Mouse (Mus musculus) stomach, postnatal 0 days (tissue): ENCODE results near the gene Zdhhc23. TPM values are rescaled to one million over a fixed set of nuclear protein-coding genes. Genes with fewer than 3 reads are reported as not detected.

ENCODE experiments used
- ATAC-seq: fragments of 200-750 bp; cut with Nextera tagmentation; 2 replicates; pipeline ENCODE4 v1.8.0; 2017; ENCODE audit not compliant: low FRiP score, low TSS enrichment
- DNase-seq: peaks from one replicate; pipeline ENCODE4 v3.0.0-alpha.2; 2016; ENCODE audit warnings: low spot score
- H3K27ac ChIP-seq: fragments of 300-500 bp; sonication (generic); replicated peaks from 2 replicates; pipeline ENCODE4 v1.5.1; 2014; ENCODE audit warnings: mild to moderate bottlenecking, control low read depth
- H3K27me3 ChIP-seq: fragments of 300-500 bp; sonication (generic); 2 replicates; pipeline ENCODE4 v1.6.1; 2014; ENCODE audit warnings: low read length; ENCODE audit not compliant: control insufficient read depth, insufficient read depth
- H3K36me3 ChIP-seq: fragments of 300-500 bp; sonication (generic); 2 replicates; pipeline ENCODE4 v1.6.1; 2014; ENCODE audit warnings: low read length, mixed read lengths; ENCODE audit not compliant: control insufficient read depth, insufficient read depth
- H3K4me1 ChIP-seq: fragments of 300-500 bp; sonication (generic); replicated peaks from 2 replicates; pipeline ENCODE4 v1.6.1; 2014; ENCODE audit warnings: antibody characterized with exemption; ENCODE audit not compliant: control insufficient read depth, insufficient read depth
- H3K4me2 ChIP-seq: fragments of 300-500 bp; sonication (generic); replicated peaks from 2 replicates; pipeline ENCODE4 v1.6.1; 2014; ENCODE audit warnings: low read depth, mild to moderate bottlenecking, control low read depth, moderate library complexity
- H3K4me3 ChIP-seq: fragments of 300-500 bp; sonication (generic); 2 replicates; pipeline ENCODE4 v1.5.1; 2014; ENCODE audit warnings: low read depth, low read length, control low read depth
- H3K9ac ChIP-seq: fragments of 300-500 bp; sonication (generic); 2 replicates; pipeline ENCODE4 v1.6.1; 2014; ENCODE audit warnings: mild to moderate bottlenecking, low read length, control low read depth, mixed read lengths
- H3K9me3 ChIP-seq: fragments of 300-500 bp; sonication (generic); 2 replicates; pipeline ENCODE4 v1.6.1; 2016; ENCODE audit warnings: low read length; ENCODE audit not compliant: control insufficient read depth
- CTCF ChIP-seq: IDR thresholded peaks from 2 replicates; pipeline ENCODE4 v1.5.1; 2016; ENCODE audit warnings: antibody characterized with exemption, low read depth, mild to moderate bottlenecking, moderate library complexity
- EP300 ChIP-seq: optimal IDR thresholded peaks from 2 replicates; pipeline ENCODE3; 2016; ENCODE audit warnings: antibody characterized with exemption
- WGBS: fragments of 180-500 bp; shearing (Covaris S2); extraction: QIAGEN DNeasy Blood & Tissue Kit; methylation state at CpG from one replicate; pipeline ENCODE4 v1.1.7; 2014; 5-methylcytosine and 5-hydroxymethylcytosine counted together
- polyA plus RNA-seq: library from polyadenylated mRNA; unstranded; fragments of >200 nt; fragmentation: Nextera tagmentation; extraction: Ambion mirVana; gene quantifications from 2 replicates; pipeline ENCODE4 v1.2.1, GENCODE M21; 2015

The Zdhhc23 gene
- polyA plus RNA-seq, 1 experiment from 2014 or later = 2.5 TPM

GRCm38 (mm10) chr16:43963780-43964179, 15.8 kb downstream of the Zdhhc23 start:
- Histone ChIP-seq H3K9ac (no peak overlapping the region), H3K4me1 (no peaks in the 10 kb centered on the region), H3K4me3 (no peak overlapping the region), H3K4me2 (no peak overlapping the region), H3K27ac (no peak overlapping the region), H3K36me3 (no peaks in the 10 kb centered on the region), H3K9me3 (no peaks in the 10 kb centered on the region), H3K27me3 (no peaks in the 10 kb centered on the region)
- no peak for ATAC-seq
- no peak for TF ChIP-seq EP300
- no peak for TF ChIP-seq CTCF
- DNase-seq = no peak
- 67% methylated on average over 3 of the region's 3 CpGs for WGBS

GRCm38 (mm10) chr16:43963291-43963690, 16.3 kb downstream of the Zdhhc23 start:
- no peak overlapping the region for H3K27ac ChIP-seq
- ATAC-seq (no peak), DNase-seq (no peak)
- no peaks in the 10 kb centered on the region for H3K36me3 ChIP-seq
- 92% methylated on average over 9 of the region's 9 CpGs for WGBS
- TF ChIP-seq CTCF (no peak), EP300 (no peak)
- H3K9me3 ChIP-seq = no peaks in the 10 kb centered on the region
- H3K4me1 ChIP-seq = no peaks in the 10 kb centered on the region
- H3K9ac ChIP-seq = no peak overlapping the region
- no peak overlapping the region for H3K4me2 ChIP-seq
- no peak overlapping the region for H3K4me3 ChIP-seq
- no peaks in the 10 kb centered on the region for H3K27me3 ChIP-seq

DNA sequence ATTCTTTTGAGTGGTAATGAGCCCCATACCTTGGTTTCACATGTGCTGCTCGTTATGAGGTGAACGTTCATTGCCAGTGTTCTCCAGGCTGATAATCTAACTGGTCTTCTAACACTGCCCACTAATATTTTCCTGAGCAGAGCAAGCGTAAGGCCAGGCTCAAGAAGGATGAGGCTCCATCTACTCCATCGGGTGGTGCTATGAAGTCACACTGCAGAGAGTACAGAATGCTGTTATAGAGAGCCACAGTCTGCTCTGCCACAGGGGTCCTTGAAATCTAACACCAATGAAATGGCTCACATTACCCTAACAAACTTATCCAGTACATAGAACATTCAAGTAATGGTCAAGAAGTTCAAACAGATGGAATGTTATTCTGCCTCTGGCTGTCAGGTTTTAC, 21.6 kb downstream of the Zdhhc23 start:
- Histone ChIP-seq H3K4me3 (no peak overlapping the region), H3K36me3 (peaks cover 4% of the 10 kb centered on the region; the same call in 1 of the 2 replicates), H3K27ac (no peak overlapping the region), H3K9me3 (no peaks in the 10 kb centered on the region), H3K9ac (no peak overlapping the region), H3K4me2 (no peak overlapping the region), H3K4me1 (no peaks in the 10 kb centered on the region), H3K27me3 (no peaks in the 10 kb centered on the region)
- no peak for ATAC-seq
- 90% methylated on average over 4 of the region's 4 CpGs for WGBS
- TF ChIP-seq CTCF (no peak), EP300 (no peak)
- DNase-seq = no peak

GRCm38 (mm10) chr16:43954913-43955312, 24.7 kb downstream of the Zdhhc23 start:
- H3K9me3 ChIP-seq = no peaks in the 10 kb centered on the region
- no peaks in the 10 kb centered on the region for H3K27me3 ChIP-seq
- ATAC-seq (no peak; the same call in 1 of the 2 replicates), DNase-seq (no peak)
- TF ChIP-seq EP300 (no peak), CTCF (no peak)
- WGBS = 39% methylated on average over 6 of the region's 6 CpGs
- no peaks in the 10 kb centered on the region for H3K4me1 ChIP-seq
- H3K36me3 ChIP-seq = peaks cover 4% of the 10 kb centered on the region; the same call in 1 of the 2 replicates
- no peak overlapping the region for H3K4me3 ChIP-seq
- H3K27ac ChIP-seq = no peak overlapping the region
- H3K9ac ChIP-seq = no peak overlapping the region
- no peak overlapping the region for H3K4me2 ChIP-seq

- TF ChIP-seq EP300 (no peak), CTCF (no peak)
- ATAC-seq (peak; percentile 70), DNase-seq (peak; percentile 26)
- 38% methylated on average over 4 of the region's 4 CpGs for WGBS
- no peak overlapping the region for H3K9ac ChIP-seq
- H3K4me1 ChIP-seq = no peaks in the 10 kb centered on the region
- no peak overlapping the region for H3K4me3 ChIP-seq
- no peak overlapping the region for H3K4me2 ChIP-seq
- no peaks in the 10 kb centered on the region for H3K27me3 ChIP-seq
- H3K9me3 ChIP-seq = no peaks in the 10 kb centered on the region
- H3K27ac ChIP-seq = no peak overlapping the region
- H3K36me3 ChIP-seq = no peaks in the 10 kb centered on the region
These were observed 28.0 kb downstream of the Zdhhc23 start for GRCm38 (mm10) chr16:43951591-43951990.

DNA sequence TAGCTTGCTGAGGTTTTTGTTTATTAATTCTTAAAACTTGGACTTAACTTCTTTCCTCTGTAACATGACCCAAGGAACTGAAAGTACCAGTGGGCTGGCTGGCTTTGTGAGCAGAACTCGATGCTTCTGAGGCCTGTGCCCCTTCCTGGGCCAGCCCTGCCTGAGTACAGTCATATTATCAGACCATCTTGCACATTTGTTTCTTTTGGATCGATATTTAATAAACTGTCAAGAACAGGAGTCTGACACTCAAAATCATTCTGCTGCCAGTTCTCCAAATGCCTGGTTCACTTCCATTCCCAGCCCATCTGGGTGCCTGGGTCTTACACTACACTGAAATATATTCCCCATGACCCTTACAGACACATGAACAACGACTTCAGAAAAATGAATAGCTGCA, 33.7 kb downstream of the Zdhhc23 start:
- DNase-seq (no peak), ATAC-seq (no peak)
- H3K4me2 ChIP-seq = no peak overlapping the region
- H3K4me3 ChIP-seq = no peak overlapping the region
- H3K27ac ChIP-seq = no peak overlapping the region
- H3K36me3 ChIP-seq = no peaks in the 10 kb centered on the region
- no peak overlapping the region for H3K9ac ChIP-seq
- TF ChIP-seq CTCF = no peak
- no peak for TF ChIP-seq EP300
- no peaks in the 10 kb centered on the region for H3K27me3 ChIP-seq
- WGBS = 47% methylated on average over 3 of the region's 3 CpGs
- H3K4me1 ChIP-seq = no peaks in the 10 kb centered on the region
- H3K9me3 ChIP-seq = no peaks in the 10 kb centered on the region
